Mouse (Mus musculus): ENCODE measurements around the gene Prkn. TPM values are rescaled to one million over a fixed set of nuclear protein-coding genes. Genes with fewer than 3 reads are reported as not detected.

Gene Prkn
- polyA plus RNA-seq, 1 experiment from 2014 or later = 3.2 TPM

GRCm38 (mm10) chr17:11319666-11320360 is 479.6 kb downstream of the Prkn start:
- Histone ChIP-seq H3K79me2 (ENCODE audit: inconsistent target) (no peaks in the 10 kb centered on the region), H3K27ac (no peak overlapping the region), H3K36me3 (ENCODE audit: inconsistent target) (no peaks in the 10 kb centered on the region), H3K4me3 (ENCODE audit: inconsistent target) (no peak overlapping the region)
- WGBS (ENCODE audit: missing documents) = 76% methylated on average over 7 of the region's 7 CpGs

DNA sequence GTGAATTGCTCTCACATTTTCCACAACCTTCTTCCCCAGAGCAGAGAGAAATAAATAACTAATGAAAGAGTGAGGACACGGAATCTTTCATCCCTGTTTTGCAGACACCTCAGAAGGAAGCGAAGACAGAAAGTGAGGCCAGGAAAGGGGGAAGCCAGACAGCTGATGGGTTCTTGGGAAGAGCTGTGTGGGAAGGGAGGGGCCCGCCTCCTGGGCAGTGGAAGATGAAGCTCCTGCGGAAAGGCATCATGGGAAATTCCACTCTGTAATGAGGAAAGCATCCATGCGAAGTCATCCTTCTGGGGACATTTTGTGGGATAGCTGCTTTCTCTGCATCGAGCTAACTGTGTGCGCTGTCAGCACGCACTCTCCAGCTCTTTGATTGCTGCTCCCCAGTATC is 491.9 kb downstream of the Prkn start:
- Histone ChIP-seq H3K79me2 (ENCODE audit: inconsistent target) (no peaks in the 10 kb centered on the region), H3K4me3 (ENCODE audit: inconsistent target) (no peak overlapping the region), H3K27ac (no peak overlapping the region), H3K36me3 (ENCODE audit: inconsistent target) (no peaks in the 10 kb centered on the region)
- WGBS (ENCODE audit: missing documents) = 83% methylated on average over 8 of the region's 8 CpGs

DNA sequence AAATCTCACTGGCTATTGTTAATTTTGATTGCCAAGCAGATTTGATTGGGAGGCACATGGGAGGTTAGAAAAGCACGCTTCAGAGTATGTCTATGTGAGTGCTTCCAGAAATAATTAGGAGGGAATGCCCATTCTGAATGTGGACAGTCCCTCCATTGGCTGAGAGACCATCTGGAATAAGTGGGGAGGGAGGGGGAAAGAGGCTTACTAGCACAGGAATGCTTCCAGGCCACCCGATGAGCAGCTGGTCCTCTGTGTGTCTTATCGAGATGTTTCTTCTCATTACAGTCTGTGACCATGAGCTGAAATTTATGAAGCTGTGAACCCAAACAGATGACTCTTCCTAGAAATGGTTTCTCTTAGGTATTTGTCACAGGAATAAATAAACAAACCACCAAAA is 493.6 kb downstream of the Prkn start:
- Histone ChIP-seq H3K27ac (no peak overlapping the region), H3K4me3 (ENCODE audit: inconsistent target) (no peak overlapping the region), H3K36me3 (ENCODE audit: inconsistent target) (no peaks in the 10 kb centered on the region), H3K79me2 (ENCODE audit: inconsistent target) (no peaks in the 10 kb centered on the region)
- 85% methylated on average over 3 of the region's 3 CpGs for WGBS (ENCODE audit: missing documents)

DNA sequence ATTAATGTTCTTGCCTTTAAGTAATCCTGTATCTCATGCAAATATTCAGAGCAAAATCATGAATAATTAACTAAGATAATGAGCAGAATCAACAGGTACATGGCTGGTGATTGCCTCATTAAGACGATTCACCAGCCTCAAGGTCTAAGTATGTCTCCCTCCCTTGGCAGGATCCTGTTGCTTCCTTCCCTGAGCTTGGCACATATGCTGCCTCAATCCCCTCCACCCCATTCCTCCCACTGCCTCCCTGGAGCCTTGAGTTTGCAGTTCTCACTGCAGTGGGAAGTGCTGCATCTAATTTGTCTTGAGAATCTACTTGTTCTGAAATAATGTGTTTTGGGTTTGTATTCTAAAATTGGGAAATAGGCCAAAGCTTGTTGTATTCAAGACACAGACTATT is 496.0 kb downstream of the Prkn start:
- H3K79me2 ChIP-seq (ENCODE audit: inconsistent target) = no peaks in the 10 kb centered on the region
- no peak overlapping the region for H3K4me3 ChIP-seq (ENCODE audit: inconsistent target)
- H3K27ac ChIP-seq = no peak overlapping the region
- WGBS (ENCODE audit: missing documents) = 69% methylated on average over 1 of the region's 1 CpGs
- no peaks in the 10 kb centered on the region for H3K36me3 ChIP-seq (ENCODE audit: inconsistent target)

DNA sequence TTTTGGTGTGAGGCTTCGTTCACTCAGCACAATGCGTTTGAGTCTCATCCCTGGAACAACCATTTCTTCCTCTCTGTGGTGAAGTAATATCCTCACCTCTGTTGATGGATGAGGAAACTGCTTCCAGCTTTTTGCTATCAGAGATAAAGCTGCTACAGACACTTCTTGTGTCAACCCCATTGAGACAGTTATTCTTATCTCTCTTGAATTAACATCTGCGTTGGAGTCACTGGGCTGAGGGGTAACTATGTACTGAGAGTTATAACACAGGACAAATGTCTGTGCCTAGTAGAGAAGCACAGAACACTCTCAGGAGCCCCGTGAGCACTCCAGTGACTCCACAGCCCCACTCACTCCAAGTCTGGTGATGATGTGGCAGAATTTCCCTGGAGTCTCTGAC is 500.2 kb downstream of the Prkn start:
- Histone ChIP-seq H3K4me3 (ENCODE audit: inconsistent target) (no peak overlapping the region), H3K36me3 (ENCODE audit: inconsistent target) (no peaks in the 10 kb centered on the region), H3K27ac (no peak overlapping the region), H3K79me2 (ENCODE audit: inconsistent target) (no peaks in the 10 kb centered on the region)
- WGBS (ENCODE audit: missing documents) = 87% methylated on average over 4 of the region's 4 CpGs

DNA sequence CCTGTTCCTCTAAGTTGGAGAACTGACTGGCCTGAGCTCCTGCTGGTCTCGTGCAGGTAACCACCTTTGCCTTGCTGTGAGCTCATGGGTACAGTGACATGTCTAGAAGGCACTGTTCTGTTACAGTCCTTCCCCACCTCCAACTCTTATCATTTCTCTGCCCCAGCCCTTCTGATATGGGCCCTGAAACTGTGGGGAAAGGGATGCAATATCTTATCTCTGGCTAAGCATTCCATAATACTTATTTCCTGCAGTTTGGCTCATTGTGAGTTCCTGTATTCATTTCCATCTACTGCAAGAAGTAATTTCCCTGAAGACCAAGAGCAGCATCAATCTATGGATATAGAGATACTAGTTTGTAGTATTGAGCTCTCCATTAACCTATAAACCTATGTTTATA is 506.1 kb downstream of the Prkn start:
- Histone ChIP-seq H3K4me3 (ENCODE audit: inconsistent target) (no peak overlapping the region), H3K36me3 (ENCODE audit: inconsistent target) (no peaks in the 10 kb centered on the region), H3K79me2 (ENCODE audit: inconsistent target) (no peaks in the 10 kb centered on the region), H3K27ac (no peak overlapping the region)
- 100% methylated on average over 1 of the region's 1 CpGs for WGBS (ENCODE audit: missing documents)

- H3K4me3 ChIP-seq (ENCODE audit: inconsistent target) = no peak overlapping the region
- no peaks in the 10 kb centered on the region for H3K79me2 ChIP-seq (ENCODE audit: inconsistent target)
- H3K27ac ChIP-seq = no peak overlapping the region
- WGBS (ENCODE audit: missing documents) = 43% methylated on average over 1 of the region's 1 CpGs
- no peaks in the 10 kb centered on the region for H3K36me3 ChIP-seq (ENCODE audit: inconsistent target)
Observed at GRCm38 (mm10) chr17:11352778-11353552, 512.8 kb downstream of the Prkn start.

DNA sequence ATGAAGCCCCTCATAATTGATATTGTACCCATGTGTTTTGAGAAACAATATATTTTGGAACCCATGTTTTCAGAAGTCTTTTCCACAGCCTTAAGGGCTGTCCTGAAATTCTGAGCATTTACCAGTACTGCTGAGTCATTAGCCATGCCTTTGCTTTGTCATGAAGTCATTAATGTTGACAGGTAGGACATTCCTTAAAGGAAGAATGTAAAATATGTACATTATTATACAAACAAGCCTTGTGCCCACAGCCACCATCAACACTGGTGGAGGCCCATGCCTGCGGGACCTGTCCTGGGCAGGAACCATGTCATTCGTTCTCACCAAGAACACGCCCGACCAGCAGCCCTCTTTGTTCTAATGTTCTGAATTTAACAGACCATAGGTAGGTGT is 513.4 kb downstream of the Prkn start:
- no peak overlapping the region for H3K4me3 ChIP-seq (ENCODE audit: inconsistent target)
- H3K27ac ChIP-seq = no peak overlapping the region
- no peaks in the 10 kb centered on the region for H3K36me3 ChIP-seq (ENCODE audit: inconsistent target)
- WGBS (ENCODE audit: missing documents) = 93% methylated on average over 4 of the region's 4 CpGs
- no peaks in the 10 kb centered on the region for H3K79me2 ChIP-seq (ENCODE audit: inconsistent target)

DNA sequence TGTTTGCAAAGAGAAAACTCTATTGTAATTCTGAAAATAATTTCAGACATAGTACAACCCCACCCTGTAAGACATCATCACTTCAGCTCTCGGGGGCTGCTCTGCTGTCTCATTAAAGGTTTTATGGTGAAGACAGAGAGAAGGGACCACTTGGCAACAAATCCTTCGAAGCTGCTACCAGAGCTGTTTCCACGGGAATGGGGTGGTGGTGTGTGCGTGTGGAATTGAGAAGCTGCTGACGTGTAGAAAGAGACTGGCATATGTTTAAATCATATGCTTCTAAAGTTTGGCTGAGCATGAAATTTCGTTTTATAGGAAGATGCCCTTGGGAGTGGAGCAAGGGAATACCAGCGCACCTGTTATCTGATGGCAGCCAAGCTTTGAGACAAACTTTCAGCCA is 514.2 kb downstream of the Prkn start:
- Histone ChIP-seq H3K4me3 (ENCODE audit: inconsistent target) (no peak overlapping the region), H3K27ac (no peak overlapping the region), H3K36me3 (ENCODE audit: inconsistent target) (no peaks in the 10 kb centered on the region), H3K79me2 (ENCODE audit: inconsistent target) (no peaks in the 10 kb centered on the region)
- WGBS (ENCODE audit: missing documents) = 84% methylated on average over 6 of the region's 7 CpGs

- no peaks in the 10 kb centered on the region for H3K79me2 ChIP-seq (ENCODE audit: inconsistent target)
- no peak overlapping the region for H3K27ac ChIP-seq
- WGBS (ENCODE audit: missing documents) = 90% methylated on average over 2 of the region's 2 CpGs
- no peak overlapping the region for H3K4me3 ChIP-seq (ENCODE audit: inconsistent target)
- no peaks in the 10 kb centered on the region for H3K36me3 ChIP-seq (ENCODE audit: inconsistent target)
Observed at GRCm38 (mm10) chr17:11375461-11375860, 535.3 kb downstream of the Prkn start.

GRCm38 (mm10) chr17:11383364-11383962 is 543.3 kb downstream of the Prkn start:
- no peaks in the 10 kb centered on the region for H3K36me3 ChIP-seq (ENCODE audit: inconsistent target)
- no peak overlapping the region for H3K27ac ChIP-seq
- H3K79me2 ChIP-seq (ENCODE audit: inconsistent target) = no peaks in the 10 kb centered on the region
- no peak overlapping the region for H3K4me3 ChIP-seq (ENCODE audit: inconsistent target)
- 87% methylated on average over 8 of the region's 8 CpGs for WGBS (ENCODE audit: missing documents)

GRCm38 (mm10) chr17:11385246-11385645 is 545.1 kb downstream of the Prkn start:
- Histone ChIP-seq H3K27ac (no peak overlapping the region), H3K4me3 (ENCODE audit: inconsistent target) (no peak overlapping the region), H3K79me2 (ENCODE audit: inconsistent target) (no peaks in the 10 kb centered on the region), H3K36me3 (ENCODE audit: inconsistent target) (no peaks in the 10 kb centered on the region)
- WGBS (ENCODE audit: missing documents) = 84% methylated on average over 4 of the region's 4 CpGs

- Histone ChIP-seq H3K4me3 (ENCODE audit: inconsistent target) (no peak overlapping the region), H3K27ac (no peak overlapping the region), H3K36me3 (ENCODE audit: inconsistent target) (no peaks in the 10 kb centered on the region), H3K79me2 (ENCODE audit: inconsistent target) (no peaks in the 10 kb centered on the region)
- 67% methylated on average over 11 of the region's 11 CpGs for WGBS (ENCODE audit: missing documents)
Observed at GRCm38 (mm10) chr17:11392622-11393294, 552.6 kb downstream of the Prkn start.

GRCm38 (mm10) chr17:11394607-11395006 is 554.4 kb downstream of the Prkn start:
- WGBS (ENCODE audit: missing documents) = 89% methylated on average over 6 of the region's 6 CpGs

GRCm38 (mm10) chr17:11397678-11398077 is 557.5 kb downstream of the Prkn start:
- Histone ChIP-seq H3K79me2 (ENCODE audit: inconsistent target) (no peaks in the 10 kb centered on the region), H3K4me3 (ENCODE audit: inconsistent target) (no peak overlapping the region), H3K36me3 (ENCODE audit: inconsistent target) (no peaks in the 10 kb centered on the region), H3K27ac (no peak overlapping the region)
- WGBS (ENCODE audit: missing documents) = 93% methylated on average over 4 of the region's 4 CpGs

More at GRCm38 (mm10) chr17:11394607-11395006, 554.4 kb downstream of the Prkn start:
- no peak overlapping the region for H3K4me3 ChIP-seq (ENCODE audit: inconsistent target)
- H3K79me2 ChIP-seq (ENCODE audit: inconsistent target) = no peaks in the 10 kb centered on the region
- H3K36me3 ChIP-seq (ENCODE audit: inconsistent target) = no peaks in the 10 kb centered on the region
- no peak overlapping the region for H3K27ac ChIP-seq
